Mouse (Mus musculus): Measurements from ENCODE around the gene Olfr1029. TPM values are rescaled to one million over a fixed set of nuclear protein-coding genes. Genes with fewer than 3 reads are reported as not detected.

The Olfr1029 gene
- total and polyA plus RNA-seq, 2 experiments from 2014 or later, result not detected

Other genes with a start within 250 kb of the Olfr1029 start
- not detected in 2 replicates for gene Olfr1012, start 211.1 kb upstream of the Olfr1029 start, total RNA-seq (2014; rRNA removed)
- gene Olfr1012, start 211.1 kb upstream of the Olfr1029 start, polyA plus RNA-seq (2015; fragmentation: Nextera tagmentation; extraction: Ambion mirVana), result not detected in 2 replicates
- not detected in 2 replicates for gene Olfr1013, start 206.8 kb upstream of the Olfr1029 start, total RNA-seq (2014; rRNA removed)
- not detected in 2 replicates for gene Olfr1013, start 206.8 kb upstream of the Olfr1029 start, polyA plus RNA-seq (2015; fragmentation: Nextera tagmentation; extraction: Ambion mirVana)
- not detected in 2 replicates for gene Olfr1014, start 201.2 kb upstream of the Olfr1029 start, total RNA-seq (2014; rRNA removed)
- gene Olfr1014, start 201.2 kb upstream of the Olfr1029 start, polyA plus RNA-seq (2015; fragmentation: Nextera tagmentation; extraction: Ambion mirVana), result not detected in 2 replicates
- not detected in 2 replicates for gene Olfr1015, start 191.9 kb upstream of the Olfr1029 start, total RNA-seq (2014; rRNA removed)
- gene Olfr1015, start 191.9 kb upstream of the Olfr1029 start, polyA plus RNA-seq (2015; fragmentation: Nextera tagmentation; extraction: Ambion mirVana), result not detected in 2 replicates
- not detected in 2 replicates for gene Olfr1016, start 171.4 kb upstream of the Olfr1029 start, total RNA-seq (2014; rRNA removed)
- gene Olfr1016, start 171.4 kb upstream of the Olfr1029 start, polyA plus RNA-seq (2015; fragmentation: Nextera tagmentation; extraction: Ambion mirVana), result not detected in 2 replicates
- gene Olfr1018, start 155.4 kb upstream of the Olfr1029 start, total RNA-seq (2014; rRNA removed), result not detected in 2 replicates
- not detected in 2 replicates for gene Olfr1018, start 155.4 kb upstream of the Olfr1029 start, polyA plus RNA-seq (2015; fragmentation: Nextera tagmentation; extraction: Ambion mirVana)
- 0.93 TPM in 1 of 2 replicates, not detected in the other for gene Olfr1019, start 128.4 kb upstream of the Olfr1029 start, total RNA-seq (2014; rRNA removed)
- gene Olfr1019, start 128.4 kb upstream of the Olfr1029 start, polyA plus RNA-seq (2015; fragmentation: Nextera tagmentation; extraction: Ambion mirVana), result not detected in 2 replicates
- not detected in 2 replicates for gene Olfr1020, start 126.9 kb upstream of the Olfr1029 start, total RNA-seq (2014; rRNA removed)
- not detected in 2 replicates for gene Olfr1020, start 126.9 kb upstream of the Olfr1029 start, polyA plus RNA-seq (2015; fragmentation: Nextera tagmentation; extraction: Ambion mirVana)
- gene Olfr1022, start 105.3 kb upstream of the Olfr1029 start, total RNA-seq (2014; rRNA removed), result not detected in 2 replicates
- gene Olfr1022, start 105.3 kb upstream of the Olfr1029 start, polyA plus RNA-seq (2015; fragmentation: Nextera tagmentation; extraction: Ambion mirVana), result not detected in 2 replicates
- gene Olfr1023, start 88.3 kb upstream of the Olfr1029 start, total RNA-seq (2014; rRNA removed), result 0.05 TPM in 1 of 2 replicates, not detected in the other
- gene Olfr1023, start 88.3 kb upstream of the Olfr1029 start, polyA plus RNA-seq (2015; fragmentation: Nextera tagmentation; extraction: Ambion mirVana), result not detected in 2 replicates
- not detected in 2 replicates for gene Olfr1024, start 68.8 kb upstream of the Olfr1029 start, total RNA-seq (2014; rRNA removed)
- gene Olfr1024, start 68.8 kb upstream of the Olfr1029 start, polyA plus RNA-seq (2015; fragmentation: Nextera tagmentation; extraction: Ambion mirVana), result not detected in 2 replicates
- not detected in 2 replicates for gene Olfr1025-ps1, start 58.7 kb upstream of the Olfr1029 start, total RNA-seq (2014; rRNA removed)
- gene Olfr1025-ps1, start 58.7 kb upstream of the Olfr1029 start, polyA plus RNA-seq (2015; fragmentation: Nextera tagmentation; extraction: Ambion mirVana), result 0.11 TPM in 1 of 2 replicates, not detected in the other
- gene Olfr1026, start 52.3 kb upstream of the Olfr1029 start, total RNA-seq (2014; rRNA removed), result not detected in 2 replicates
- gene Olfr1026, start 52.3 kb upstream of the Olfr1029 start, polyA plus RNA-seq (2015; fragmentation: Nextera tagmentation; extraction: Ambion mirVana), result not detected in 2 replicates
- gene Olfr1028, start 23.5 kb upstream of the Olfr1029 start, total RNA-seq (2014; rRNA removed), result not detected in 2 replicates
- gene Olfr1028, start 23.5 kb upstream of the Olfr1029 start, polyA plus RNA-seq (2015; fragmentation: Nextera tagmentation; extraction: Ambion mirVana), result not detected in 2 replicates
- gene Olfr1030, start 5.4 kb downstream of the Olfr1029 start, total RNA-seq (2014; rRNA removed), result not detected in 2 replicates
- gene Olfr1030, start 5.4 kb downstream of the Olfr1029 start, polyA plus RNA-seq (2015; fragmentation: Nextera tagmentation; extraction: Ambion mirVana), result not detected in 2 replicates
- not detected in 2 replicates for gene Olfr1031, start 16.4 kb downstream of the Olfr1029 start, total RNA-seq (2014; rRNA removed)
- gene Olfr1031, start 16.4 kb downstream of the Olfr1029 start, polyA plus RNA-seq (2015; fragmentation: Nextera tagmentation; extraction: Ambion mirVana), result not detected in 2 replicates
- not detected in 2 replicates for gene Olfr1032, start 31.6 kb downstream of the Olfr1029 start, total RNA-seq (2014; rRNA removed)
- gene Olfr1032, start 31.6 kb downstream of the Olfr1029 start, polyA plus RNA-seq (2015; fragmentation: Nextera tagmentation; extraction: Ambion mirVana), result not detected in 2 replicates
- 0.11 and 0.24 TPM in 2 replicates for gene Olfr1033, start 46.7 kb downstream of the Olfr1029 start, total RNA-seq (2014; rRNA removed)
- not detected in 2 replicates for gene Olfr1033, start 46.7 kb downstream of the Olfr1029 start, polyA plus RNA-seq (2015; fragmentation: Nextera tagmentation; extraction: Ambion mirVana)
- 0.19 TPM in 1 of 2 replicates, not detected in the other for gene Olfr1034, start 72.0 kb downstream of the Olfr1029 start, total RNA-seq (2014; rRNA removed)
- gene Olfr1034, start 72.0 kb downstream of the Olfr1029 start, polyA plus RNA-seq (2015; fragmentation: Nextera tagmentation; extraction: Ambion mirVana), result not detected in 2 replicates
- gene Olfr1036, start 100.1 kb downstream of the Olfr1029 start, total RNA-seq (2014; rRNA removed), result not detected in 2 replicates
- gene Olfr1036, start 100.1 kb downstream of the Olfr1029 start, polyA plus RNA-seq (2015; fragmentation: Nextera tagmentation; extraction: Ambion mirVana), result not detected in 2 replicates
- not detected in 2 replicates for gene Olfr1037, start 113.5 kb downstream of the Olfr1029 start, total RNA-seq (2014; rRNA removed)
- gene Olfr1037, start 113.5 kb downstream of the Olfr1029 start, polyA plus RNA-seq (2015; fragmentation: Nextera tagmentation; extraction: Ambion mirVana), result not detected in 2 replicates
- not detected in 2 replicates for gene Olfr1039, start 162.0 kb downstream of the Olfr1029 start, total RNA-seq (2014; rRNA removed)
- not detected in 2 replicates for gene Olfr1039, start 162.0 kb downstream of the Olfr1029 start, polyA plus RNA-seq (2015; fragmentation: Nextera tagmentation; extraction: Ambion mirVana)
- not detected in 2 replicates for gene Olfr1040, start 172.8 kb downstream of the Olfr1029 start, total RNA-seq (2014; rRNA removed)
- not detected in 2 replicates for gene Olfr1040, start 172.8 kb downstream of the Olfr1029 start, polyA plus RNA-seq (2015; fragmentation: Nextera tagmentation; extraction: Ambion mirVana)
- gene Olfr1042, start 187.9 kb downstream of the Olfr1029 start, total RNA-seq (2014; rRNA removed), result not detected in 2 replicates
- not detected in 2 replicates for gene Olfr1042, start 187.9 kb downstream of the Olfr1029 start, polyA plus RNA-seq (2015; fragmentation: Nextera tagmentation; extraction: Ambion mirVana)
- not detected in 2 replicates for gene Olfr1043, start 193.6 kb downstream of the Olfr1029 start, total RNA-seq (2014; rRNA removed)
- not detected in 2 replicates for gene Olfr1043, start 193.6 kb downstream of the Olfr1029 start, polyA plus RNA-seq (2015; fragmentation: Nextera tagmentation; extraction: Ambion mirVana)
- not detected in 2 replicates for gene Olfr1044, start 203.9 kb downstream of the Olfr1029 start, total RNA-seq (2014; rRNA removed)
- not detected in 2 replicates for gene Olfr1044, start 203.9 kb downstream of the Olfr1029 start, polyA plus RNA-seq (2015; fragmentation: Nextera tagmentation; extraction: Ambion mirVana)
- gene Olfr52, start 211.8 kb downstream of the Olfr1029 start, total RNA-seq (2014; rRNA removed), result not detected in 2 replicates
- not detected in 2 replicates for gene Olfr52, start 211.8 kb downstream of the Olfr1029 start, polyA plus RNA-seq (2015; fragmentation: Nextera tagmentation; extraction: Ambion mirVana)
- not detected in 2 replicates for gene Olfr1045, start 229.1 kb downstream of the Olfr1029 start, total RNA-seq (2014; rRNA removed)
- gene Olfr1045, start 229.1 kb downstream of the Olfr1029 start, polyA plus RNA-seq (2015; fragmentation: Nextera tagmentation; extraction: Ambion mirVana), result not detected in 2 replicates
- not detected in 2 replicates for gene Olfr1046, start 245.4 kb downstream of the Olfr1029 start, total RNA-seq (2014; rRNA removed)
- not detected in 2 replicates for gene Olfr1046, start 245.4 kb downstream of the Olfr1029 start, polyA plus RNA-seq (2015; fragmentation: Nextera tagmentation; extraction: Ambion mirVana)